Mouse (Mus musculus) MEL (cell line): ENCODE measurements around the gene Tnfsf15.

ENCODE experiments used
- CHD2 ChIP-seq: IDR thresholded peaks from 2 replicates; pipeline ENCODE4 v1.6.1; 2011; ENCODE audit warnings: low read length, improper control_type of control experiment
- CTCF ChIP-seq, 3 experiments: IDR thresholded peaks in 2 of 3; conservative IDR thresholded peaks in 1 of 3; 2 replicates each; pipeline ENCODE4 v1.5.1; 2011 to 2012; ENCODE audit warnings: low read length in 3 of 3, low read depth in 2 of 3, mild to moderate bottlenecking in 2 of 3, improper control_type of control experiment in 1 of 3, inconsistent platforms in 1 of 3, mixed read lengths in 1 of 3, moderate library complexity in 1 of 3; ENCODE audit not compliant: control insufficient read depth in 1 of 3, insufficient read depth in 1 of 3, poor library complexity in 1 of 3, severe bottlenecking in 1 of 3
- E2F4 ChIP-seq: IDR thresholded peaks from 2 replicates; pipeline ENCODE4 v1.6.1; 2011; ENCODE audit warnings: low read depth, low read length, improper control_type of control experiment, borderline replicate concordance
- ELF1 ChIP-seq: IDR thresholded peaks from 2 replicates; pipeline ENCODE4 v1.6.1; 2014; ENCODE audit warnings: low read depth, mild to moderate bottlenecking, inconsistent platforms, low read length, improper control_type of control experiment, moderate library complexity
- MAX ChIP-seq: IDR thresholded peaks from 2 replicates; pipeline ENCODE4 v1.6.1; 2011; ENCODE audit warnings: low read length, improper control_type of control experiment
- NELFE ChIP-seq: IDR thresholded peaks from 2 replicates; pipeline ENCODE4 v1.6.1; 2011; ENCODE audit warnings: low read depth, low read length, improper control_type of control experiment
- POLR2A ChIP-seq, 2 experiments: IDR thresholded peaks; 2 replicates each; pipeline ENCODE4 v1.6.1; 2011 to 2012; ENCODE audit warnings: low read length in 2 of 2, mild to moderate bottlenecking in 2 of 2, control low read depth in 1 of 2, improper control_type of control experiment in 1 of 2, low read depth in 1 of 2, moderate library complexity in 1 of 2; ENCODE audit not compliant: control insufficient read depth in 1 of 2, insufficient read depth in 1 of 2, poor library complexity in 1 of 2
- TBP ChIP-seq: IDR thresholded peaks from 2 replicates; pipeline ENCODE4 v1.8.0; 2011; ENCODE audit warnings: low read depth, low read length, improper control_type of control experiment
- TCF12 ChIP-seq: IDR thresholded peaks from 2 replicates; pipeline ENCODE4 v1.6.1; 2014; ENCODE audit warnings: low read depth, mild to moderate bottlenecking, inconsistent platforms, low read length, improper control_type of control experiment, moderate library complexity
- USF1 ChIP-seq: IDR thresholded peaks from 2 replicates; pipeline ENCODE4 v1.6.1; 2014; ENCODE audit warnings: low read depth, mild to moderate bottlenecking, inconsistent platforms, low read length, improper control_type of control experiment, moderate library complexity
- USF2 ChIP-seq, 2 experiments: IDR thresholded peaks; 2 replicates each; pipeline ENCODE4 v1.6.1; 2011 to 2012; ENCODE audit warnings: improper control_type of control experiment in 2 of 2, low read length in 2 of 2, borderline replicate concordance in 1 of 2, inconsistent platforms in 1 of 2, low read depth in 1 of 2, mild to moderate bottlenecking in 1 of 2; ENCODE audit not compliant: insufficient read depth in 1 of 2
- ZMIZ1 ChIP-seq: IDR thresholded peaks from 2 replicates; pipeline ENCODE4 v1.6.1; 2012; ENCODE audit warnings: low read depth, mild to moderate bottlenecking, inconsistent platforms, low read length, improper control_type of control experiment, moderate library complexity

DNA sequence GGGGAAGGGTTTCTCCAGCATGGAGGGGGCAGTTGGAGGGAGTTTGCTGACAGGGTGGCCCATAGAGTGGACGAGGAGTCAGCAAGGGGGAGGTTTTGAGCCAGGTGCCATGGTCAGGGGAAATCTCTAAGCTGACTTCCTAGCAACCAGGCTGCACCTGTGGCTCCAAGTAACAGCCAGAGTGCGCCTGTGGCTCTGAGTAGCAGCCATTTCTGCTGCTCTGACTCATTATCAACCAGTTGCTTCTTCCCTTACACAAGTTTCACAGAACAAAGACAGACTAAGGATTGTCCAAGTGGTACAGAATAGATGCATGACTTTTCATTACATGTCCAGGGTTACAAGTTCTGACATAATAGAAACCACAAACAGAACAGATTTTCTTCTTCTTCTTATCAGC lies 11.2 kb upstream of the Tnfsf15 start:
- no peak for TF ChIP-seq USF1
- no peak for TF ChIP-seq CTCF (IDR thresholded peaks at IDR 0.05 in 2 of 3, conservative IDR thresholded peaks at IDR 0.05 in 1 of 3; ENCODE audit: control insufficient read depth in 1 of 3, insufficient read depth in 1 of 3, low read depth in 2 of 3, low read length in 3 of 3, poor library complexity in 1 of 3, severe bottlenecking in 1 of 3)
- no peak for TF ChIP-seq NELFE
- no peak for TF ChIP-seq ZMIZ1
- no peak for TF ChIP-seq TCF12
- no peak for TF ChIP-seq POLR2A (IDR thresholded peaks at IDR 0.05; ENCODE audit: control insufficient read depth in 1 of 2, insufficient read depth in 1 of 2, low read depth in 1 of 2, low read length in 2 of 2, poor library complexity in 1 of 2)
- TF ChIP-seq ELF1: no peak
- no peak for TF ChIP-seq TBP
- no peak for TF ChIP-seq MAX
- no peak for TF ChIP-seq USF2 (IDR thresholded peaks at IDR 0.05; ENCODE audit: borderline replicate concordance in 1 of 2, insufficient read depth in 1 of 2, low read depth in 1 of 2, low read length in 2 of 2)
- TF ChIP-seq CHD2: no peak
- no peak for TF ChIP-seq E2F4
